Mouse (Mus musculus) ES-E14 (cell line): ENCODE data around the gene Vps52. TPM values are rescaled to one million over a fixed set of nuclear protein-coding genes. Genes with fewer than 3 reads are reported as not detected.
A peak's percentile ranks its signal among the peaks of the same experiment; 100 is the strongest.

Source experiments
- DNase-seq: peaks from one replicate; pipeline ENCODE4 v3.0.0-alpha.2; 2013; ENCODE audit warnings: low read depth, low spot score
- H3K27ac ChIP-seq: 2 replicates; pipeline ENCODE4 v1.5.1; 2012; ENCODE audit warnings: low read depth, mild to moderate bottlenecking, low read length, moderate library complexity, mixed read lengths; ENCODE audit not compliant: poor library complexity, insufficient read depth, severe bottlenecking
- H3K36me3 ChIP-seq: 2 replicates; pipeline ENCODE4 v1.6.1; 2012; ENCODE audit warnings: mild to moderate bottlenecking, low read length, moderate library complexity, mixed read lengths; ENCODE audit not compliant: control insufficient read depth, poor library complexity, insufficient read depth, severe bottlenecking
- H3K4me1 ChIP-seq, 2 experiments: fragments of 150-350 bp in 1 of 2; sonication (generic) in 1 of 2; 2 replicates each; pipeline ENCODE4 v1.6.1; 2012; ENCODE audit warnings: low read length in 2 of 2, mild to moderate bottlenecking in 1 of 2, mixed read lengths in 1 of 2; ENCODE audit not compliant: control insufficient read depth in 2 of 2, insufficient read depth in 2 of 2, poor library complexity in 1 of 2
- H3K4me3 ChIP-seq, 2 experiments: fragments of 150-350 bp in 1 of 2; sonication (generic) in 1 of 2; 2 replicates each; pipeline ENCODE4 v1.5.1; 2012; ENCODE audit warnings: low read length in 2 of 2, low read depth in 1 of 2, mild to moderate bottlenecking in 1 of 2, mixed read lengths in 1 of 2; ENCODE audit not compliant: insufficient read depth in 1 of 2, poor library complexity in 1 of 2, severe bottlenecking in 1 of 2
- H3K9ac ChIP-seq: 2 replicates; pipeline ENCODE4 v1.6.1; 2012; ENCODE audit warnings: low read depth, mild to moderate bottlenecking, low read length, mixed read lengths; ENCODE audit not compliant: poor library complexity, insufficient read depth, severe bottlenecking
- H3K9me3 ChIP-seq: fragments of 150-350 bp; sonication (generic); 2 replicates; pipeline ENCODE4 v1.6.1; 2012; ENCODE audit warnings: low read depth, mild to moderate bottlenecking, low read length; ENCODE audit not compliant: control insufficient read depth, insufficient read depth
- CHD2 ChIP-seq: IDR thresholded peaks from 2 replicates; pipeline ENCODE4 v1.6.1; 2014; ENCODE audit warnings: mild to moderate bottlenecking, low read depth, low read length, inconsistent platforms
- HCFC1 ChIP-seq: IDR thresholded peaks from 2 replicates; pipeline ENCODE4 v1.6.1; 2012; ENCODE audit warnings: low read length, inconsistent platforms, borderline replicate concordance; ENCODE audit not compliant: insufficient read depth
- MAFK ChIP-seq: IDR thresholded peaks from 2 replicates; pipeline ENCODE4 v1.6.1; 2014; ENCODE audit warnings: mild to moderate bottlenecking, low read depth, low read length, inconsistent platforms; ENCODE audit not compliant: insufficient read depth
- ZC3H11A ChIP-seq: IDR thresholded peaks from 2 replicates; pipeline ENCODE4 v1.6.1; 2012; ENCODE audit warnings: low read depth, mild to moderate bottlenecking, inconsistent platforms, low read length, borderline replicate concordance
- ZNF384 ChIP-seq: IDR thresholded peaks from 2 replicates; pipeline ENCODE4 v1.6.1; 2012; ENCODE audit warnings: low read depth, low read length, inconsistent platforms
- in situ Hi-C, 2 experiments: fragments of 600-800 bp; cut with MboI; formaldehyde crosslinking; loops; one replicate each; pipeline ENCODE4 v1.15.1; 2025; ENCODE audit warnings: low sequenced_read_pairs in 2 of 2, inconsistent platforms in 1 of 2; ENCODE audit not compliant: unreplicated experiment in 2 of 2
- total RNA-seq: library from RNA; depleted of rRNA; stranded (reverse); fragments of 300-350 nt; gene quantifications from 2 replicates; pipeline ENCODE4 v1.2.3, GENCODE M21; 2012

Gene Vps52
- total RNA-seq, 1 experiment = 23.2 TPM

DNA sequence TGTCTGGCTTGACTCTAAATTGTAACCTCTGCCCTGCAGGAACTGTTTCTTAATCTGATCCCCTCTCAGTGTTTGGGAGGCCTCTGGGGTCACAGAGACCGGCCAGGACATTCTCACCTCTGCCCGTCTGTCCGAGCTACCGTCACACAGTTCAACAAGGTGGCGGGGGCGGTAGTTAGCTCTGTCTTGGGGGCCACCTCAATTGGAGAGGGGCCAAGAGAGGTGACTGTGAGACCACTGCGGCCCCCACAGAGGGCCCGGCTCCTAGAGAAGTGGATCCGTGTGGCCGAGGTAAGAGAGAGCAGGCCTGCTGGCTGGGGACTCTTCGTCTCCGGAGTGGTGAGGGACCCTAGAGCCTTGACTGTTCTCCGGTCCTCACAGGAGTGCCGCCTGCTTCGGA is 22.6 kb upstream of the Vps52 start:
- H3K36me3 ChIP-seq = peaks cover 32% of the 10 kb centered on the region
- H3K9me3 ChIP-seq = no peaks in the 10 kb centered on the region
- TF ChIP-seq CHD2 = no peak
- TF ChIP-seq HCFC1 = no peak
- in situ Hi-C loops = no loop called here
- H3K9ac ChIP-seq = peak overlapping the region; percentile 42; the same call in 1 of the 2 replicates
- peak overlapping the region in 1 of 2 experiments; percentile 27; a peak in 2 of 4 replicates for H3K4me3 ChIP-seq
- DNase-seq = no peak
- H3K27ac ChIP-seq = no peak overlapping the region
- peaks cover 0 to 28% of the 10 kb centered on the region in 2 experiments; a peak in 1 of 4 replicates for H3K4me1 ChIP-seq

DNA sequence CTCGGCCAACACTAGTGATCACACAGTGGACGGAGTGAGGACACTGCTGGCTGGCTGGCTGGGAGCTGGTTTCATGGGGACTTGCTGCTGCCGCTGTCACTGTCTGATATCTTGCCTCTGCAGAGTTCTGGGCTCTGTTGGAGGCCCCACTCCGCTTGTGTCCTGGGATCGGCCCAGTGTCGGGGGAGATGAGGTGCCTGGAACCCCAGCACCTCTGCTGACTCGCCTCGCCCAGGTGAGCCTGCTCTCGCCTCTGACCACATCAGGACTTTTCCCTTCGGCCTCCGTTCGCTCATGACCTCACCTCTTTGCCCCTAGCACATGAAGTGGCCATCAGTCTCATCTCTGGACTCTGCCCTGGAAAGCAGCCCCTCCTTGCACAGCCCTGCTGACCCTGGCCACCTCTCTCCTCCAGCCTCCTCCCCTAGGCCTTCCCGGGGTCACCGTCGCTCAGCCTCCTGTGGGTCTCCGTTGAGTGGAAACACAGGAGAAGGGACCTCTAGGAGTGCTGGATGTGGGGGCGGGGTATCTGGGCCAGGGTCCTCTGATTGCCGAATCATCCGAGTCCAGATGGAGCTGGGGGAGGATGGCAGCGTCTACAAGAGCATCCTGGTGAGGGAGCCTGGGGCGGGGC is 20.1 kb upstream of the Vps52 start:
- DNase-seq = no peak
- H3K4me3 ChIP-seq = no peak overlapping the region
- no peaks in the 10 kb centered on the region for H3K9me3 ChIP-seq
- H3K9ac ChIP-seq = no peak overlapping the region
- in situ Hi-C loops = no loop called here
- H3K36me3 ChIP-seq = peaks cover 36% of the 10 kb centered on the region
- TF ChIP-seq ZC3H11A (no peak), CHD2 (no peak), MAFK (no peak), HCFC1 (no peak), ZNF384 (no peak)
- peaks cover 0 to 32% of the 10 kb centered on the region in 2 experiments; a peak in 1 of 4 replicates for H3K4me1 ChIP-seq
- no peak overlapping the region for H3K27ac ChIP-seq

DNA sequence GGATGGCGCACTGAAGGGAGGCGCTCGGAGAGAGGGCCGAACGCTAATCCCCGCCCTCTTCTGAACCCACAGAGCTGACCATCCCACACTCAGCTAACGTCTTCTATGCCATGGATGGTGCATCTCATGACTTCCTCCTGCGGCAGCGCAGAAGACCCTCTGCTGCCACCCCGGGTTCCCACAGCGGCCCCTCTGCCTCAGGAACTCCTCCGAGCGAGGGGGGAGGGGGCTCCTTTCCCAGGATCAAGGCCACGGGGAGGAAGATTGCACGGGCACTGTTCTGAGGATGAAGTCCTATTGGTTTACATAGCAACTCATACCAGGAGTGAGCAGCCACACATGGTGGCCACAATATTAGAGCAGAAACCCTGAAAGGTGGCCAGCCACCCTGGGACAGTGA is 18.6 kb upstream of the Vps52 start:
- Histone ChIP-seq H3K9me3 (no peaks in the 10 kb centered on the region), H3K36me3 (peaks cover 37% of the 10 kb centered on the region), H3K4me3 (no peak overlapping the region), H3K27ac (no peak overlapping the region), H3K9ac (peak overlapping the region; percentile 7; the same call in 1 of the 2 replicates), H3K4me1 (peaks cover 3 to 33% of the 10 kb centered on the region in 2 experiments; a peak in 2 of 4 replicates)
- in situ Hi-C loops = no loop called here
- no peak for TF ChIP-seq CHD2
- TF ChIP-seq ZC3H11A = no peak
- no peak for TF ChIP-seq HCFC1
- no peak for TF ChIP-seq MAFK
- no peak for TF ChIP-seq ZNF384
- no peak for DNase-seq

DNA sequence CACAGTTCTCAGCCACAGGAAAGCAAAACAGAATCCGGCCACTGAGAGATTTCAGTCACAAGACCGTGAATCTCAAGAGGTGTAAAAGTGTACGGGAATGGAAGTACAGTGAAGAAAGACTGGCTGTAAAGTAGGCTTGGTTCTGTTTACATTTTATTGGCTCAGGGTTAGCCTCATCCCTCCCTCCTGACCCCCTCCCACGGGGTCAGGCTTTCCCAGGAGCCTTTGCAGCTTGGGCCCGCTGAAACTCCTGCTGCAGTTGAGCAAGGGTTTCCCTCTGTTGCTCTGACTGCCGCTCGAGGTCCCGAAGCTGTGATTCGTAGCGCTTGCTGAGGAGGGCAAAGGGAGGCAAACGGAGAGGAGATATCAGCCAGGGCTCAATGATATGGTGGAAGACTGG is 16.8 kb upstream of the Vps52 start:
- in situ Hi-C loops = no loop called here
- peak overlapping the region; percentile 93; the same call in 1 of the 2 replicates for H3K9ac ChIP-seq

More for the DNA sequence above, 16.8 kb upstream of the Vps52 start:
- no peak for DNase-seq
- Histone ChIP-seq H3K36me3 (peaks cover 41% of the 10 kb centered on the region), H3K4me1 (peaks cover 3 to 26% of the 10 kb centered on the region in 2 experiments; a peak in 2 of 4 replicates), H3K27ac (no peak overlapping the region), H3K9me3 (no peaks in the 10 kb centered on the region), H3K4me3 (peak overlapping the region; percentile 87 to 96; a peak in 3 of 4 replicates)
- TF ChIP-seq HCFC1 (no peak), ZNF384 (no peak), ZC3H11A (no peak), CHD2 (no peak), MAFK (no peak)
